In genomic region chr8:79386358-79386757, GRCm38 (mm10) we compare ENCODE assay signal across 14 mouse cellular contexts. TPM values are rescaled to one million over a fixed set of nuclear protein-coding genes. Genes with fewer than 3 reads are reported as not detected.
DNase-seq lines count a peak whose midpoint lies in the region; ATAC-seq and TF ChIP-seq lines count a peak whose summit lies in the region.
"Had no signal": no experiment of that assay in that cellular context is flagged by ENCODE, and none has a peak within 500 bp of the region (broad histone marks: within the 10 kb centered on the region; RNA-seq: fewer than 3 reads in every experiment).

No protein-coding gene starts in this region.

- H3K4me2 ChIP-seq in kidney, postnatal 0 days (ENCODE audit: low read length): no peak overlapping the region
- no peak overlapping the region for H3K4me2 ChIP-seq in embryonic facial prominence, embryonic 15.5 days (replicated peaks)
- H3K4me2 ChIP-seq: forebrain, embryonic 12.5 days; lung, embryonic 15.5 days; midbrain, embryonic 11.5 days; neural tube, embryonic 13.5 days had no signal

- no peak for ATAC-seq in CD4-positive, CD25-positive, alpha-beta regulatory T cell, adult 4 months
- no peak for ATAC-seq in kidney, postnatal 0 days (replicated peaks; ENCODE audit: low FRiP score, low read depth)
- no peak for ATAC-seq in embryonic facial prominence, embryonic 15.5 days (ENCODE audit: insufficient number of reproducible peaks, low FRiP score, low TSS enrichment, low read depth)

- no peak overlapping the region for H3K9ac ChIP-seq in kidney, postnatal 0 days (ENCODE audit: low read depth, low read length)
- no peak overlapping the region for H3K9ac ChIP-seq in embryonic facial prominence, embryonic 15.5 days
- H3K9ac ChIP-seq: forebrain, embryonic 12.5 days; lung, embryonic 15.5 days; neural tube, embryonic 13.5 days had no signal

- H3K27ac ChIP-seq in kidney, postnatal 0 days: no peak overlapping the region
- peak overlapping the region; percentile 18; the same call in 1 of the 2 replicates for H3K27ac ChIP-seq in embryonic facial prominence, embryonic 15.5 days (replicated peaks)
- H3K27ac ChIP-seq: forebrain, embryonic 12.5 days; lung, embryonic 15.5 days; neural tube, embryonic 13.5 days had no signal

- WGBS in kidney, postnatal 0 days: 87% methylated on average over 6 of the region's 6 CpGs
- 81% methylated on average over 6 of the region's 6 CpGs for WGBS in embryonic facial prominence, embryonic 15.5 days

- peak; percentile 47; the same call in 1 of the 2 replicates for TF ChIP-seq CTCF in kidney, postnatal 0 days (IDR thresholded peaks at IDR 0.05; ENCODE audit: low read depth)
- TF ChIP-seq CTCF in E14TG2a.4 (conservative IDR thresholded peaks at IDR 0.05; ENCODE audit: low read length): peak; percentile 89

- no peaks in the 10 kb centered on the region for H3K27me3 ChIP-seq in kidney, postnatal 0 days (ENCODE audit: insufficient read depth, low read length)
- no peaks in the 10 kb centered on the region for H3K27me3 ChIP-seq in E14TG2a.4 (ENCODE audit: insufficient read depth, low read length)
- no peaks in the 10 kb centered on the region for H3K27me3 ChIP-seq in embryonic facial prominence, embryonic 15.5 days
- H3K27me3 ChIP-seq: forebrain, embryonic 12.5 days; lung, embryonic 15.5 days; neural tube, embryonic 13.5 days had no signal

- no peaks in the 10 kb centered on the region for H3K36me3 ChIP-seq in kidney, postnatal 0 days (ENCODE audit: insufficient read depth, low read length)
- no peaks in the 10 kb centered on the region for H3K36me3 ChIP-seq in E14TG2a.4 (ENCODE audit: insufficient read depth, low read length)
- no peaks in the 10 kb centered on the region for H3K36me3 ChIP-seq in embryonic facial prominence, embryonic 15.5 days
- H3K36me3 ChIP-seq: lung, embryonic 15.5 days had no signal

- peaks cover 20% of the 10 kb centered on the region for H3K4me1 ChIP-seq in kidney, postnatal 0 days (replicated peaks; ENCODE audit: insufficient read depth, low read length)
- peaks cover 45% of the 10 kb centered on the region for H3K4me1 ChIP-seq in E14TG2a.4 (replicated peaks; ENCODE audit: low read depth, low read length)
- peaks cover 62% of the 10 kb centered on the region for H3K4me1 ChIP-seq in embryonic facial prominence, embryonic 15.5 days

- no peak overlapping the region for H3K4me3 ChIP-seq in kidney, postnatal 0 days (replicated peaks; ENCODE audit: low read depth, low read length)
- H3K4me3 ChIP-seq in E14TG2a.4 (replicated peaks; ENCODE audit: low read length): no peak overlapping the region
- no peak overlapping the region for H3K4me3 ChIP-seq in embryonic facial prominence, embryonic 15.5 days (replicated peaks)
- H3K4me3 ChIP-seq: forebrain, embryonic 12.5 days; lung, embryonic 15.5 days; neural tube, embryonic 13.5 days had no signal

- no peaks in the 10 kb centered on the region for H3K9me3 ChIP-seq in kidney, postnatal 0 days (replicated peaks; ENCODE audit: low read length)
- H3K9me3 ChIP-seq in E14TG2a.4 (ENCODE audit: low read length): no peaks in the 10 kb centered on the region
- 0 out of 2 replicates have a peak, but pooled peaks cover 3% of the 10 kb centered on the region for H3K9me3 ChIP-seq in embryonic facial prominence, embryonic 15.5 days (replicated peaks)
- H3K9me3 ChIP-seq: lung, embryonic 15.5 days; neural tube, embryonic 13.5 days had no signal

- DNase-seq in CD4-positive, CD25-positive, alpha-beta regulatory T cell, adult 2 months (ENCODE audit: low read depth, low spot score): peak; percentile 34
- no peak for DNase-seq in kidney, postnatal 0 days (ENCODE audit: low spot score)
- DNase-seq in kidney, adult 18-20 months: no peak
- DNase-seq in c-Kit-positive CD71-positive TER-119-positive erythroid progenitor cells, embryonic 14.5 days (ENCODE audit: low spot score): no peak
- DNase-seq in left cerebral cortex, postnatal 10 days (ENCODE audit: extremely low spot score in 1 of 2, low spot score in 2 of 2): no peak
- DNase-seq: adrenal gland, postnatal 36 days; cerebellum, adult 8-10 months had no signal

- intact Hi-C loops in left cerebral cortex, postnatal 10 days (cut with DNase I): no loop called here

RNA-seq across cellular contexts. Expression of gene Smad1, which starts 13.0 kb away (rescaled TPM):
- polyA plus RNA-seq in CD4-positive, CD25-positive, alpha-beta regulatory T cell, adult 4 months (2017; shearing (Covaris generic)): 10 to 100 TPM in 1 of 2 experiments, 1 to 10 TPM in 1; 8.3 to 10.8 TPM
- polyA plus RNA-seq in kidney, postnatal 0 days (2015; fragmentation: Nextera tagmentation; extraction: Ambion mirVana): 34.3 and 36.6 TPM in 2 replicates
- polyA plus RNA-seq in embryonic facial prominence, embryonic 15.5 days (2015; fragmentation: Nextera tagmentation; extraction: Ambion mirVana): 56.0 and 61.4 TPM in 2 replicates
- total RNA-seq in left cerebral cortex, postnatal 10 days (2021): 10 to 100 TPM; 37.5 TPM
